Mouse (Mus musculus) olfactory bulb, adult 2 months (tissue): ENCODE measurements around the gene Nlk.
"Not testable (repeated sequence)": the region's sequence is repeated elsewhere in the genome, so short reads cannot be mapped to it uniquely, and the experiment has no call there.

Experiments
- CTCF ChIP-seq: fragments of 200-500 bp; IDR thresholded peaks from 2 replicates; pipeline ENCODE4 v1.5.1; 2012; ENCODE audit warnings: low read depth, mild to moderate bottlenecking, low read length, moderate library complexity; ENCODE audit not compliant: insufficient read depth
- POLR2A ChIP-seq: fragments of 200-500 bp; IDR thresholded peaks from 2 replicates; pipeline ENCODE4 v1.6.1; 2012; ENCODE audit warnings: mild to moderate bottlenecking, low read depth, low read length, moderate library complexity; ENCODE audit not compliant: insufficient read depth

DNA sequence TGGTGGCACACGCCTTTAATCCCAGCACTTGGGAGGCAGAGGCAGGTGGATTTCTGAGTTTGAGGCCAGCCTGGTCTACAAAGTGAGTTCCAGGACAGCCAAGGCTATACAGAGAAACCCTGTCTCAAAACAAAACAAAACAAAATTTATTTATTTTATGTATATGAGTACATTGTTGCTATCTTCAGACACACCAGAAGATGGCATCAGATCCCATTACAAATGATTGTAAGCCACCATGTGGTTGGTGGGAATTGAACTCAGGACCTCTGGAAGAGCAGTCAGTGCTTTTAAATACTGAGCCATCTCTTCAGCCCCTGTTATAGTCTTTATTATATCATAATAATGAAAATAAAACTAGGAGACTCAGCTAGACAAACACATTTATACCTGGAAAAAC, 109.5 kb downstream of the Nlk start:
- not testable (repeated sequence) for TF ChIP-seq POLR2A, CTCF
